Mouse (Mus musculus): ENCODE measurements around the gene Apcs.

The Apcs gene

DNA sequence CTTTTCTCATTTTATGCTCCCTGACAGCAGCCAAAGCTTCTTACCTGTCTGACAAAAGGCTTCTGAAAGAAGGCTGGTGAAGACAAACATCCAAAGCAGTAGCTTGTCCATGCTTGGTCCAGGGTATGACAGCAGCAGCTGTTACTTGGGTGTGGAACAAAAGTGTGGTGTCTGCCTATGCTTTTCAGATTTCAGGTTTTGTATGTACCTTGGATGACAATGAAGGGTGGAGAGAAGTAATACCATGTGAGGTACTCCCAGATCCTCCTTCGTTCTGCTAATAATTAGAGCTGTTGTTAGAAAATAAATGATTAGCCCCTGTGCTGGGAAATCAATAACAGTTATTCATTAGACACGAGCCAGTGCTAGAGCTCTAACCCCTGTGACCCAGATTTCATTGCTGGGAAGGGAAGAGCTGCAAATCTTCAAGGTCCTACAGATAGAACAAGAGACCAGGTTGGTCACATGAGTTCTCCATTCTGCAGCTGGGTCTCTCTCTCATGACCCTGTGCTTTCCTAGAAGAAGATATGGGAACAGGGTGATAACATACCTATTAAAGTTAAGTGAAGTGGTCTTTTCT, at the start of gene Apcs:
Gene Apcs (minus strand): TSS at position 265 of the 581 bp plus-strand sequence.
- no peak for DNase-seq (ENCODE audit: inconsistent ontology term)

- no peak for DNase-seq (ENCODE audit: inconsistent ontology term)
Measured at GRCm38 (mm10) chr1:172932197-172932596, 37.4 kb upstream of the Apcs start.

GRCm38 (mm10) chr1:172918450-172918849, 23.6 kb upstream of the Apcs start:
- DNase-seq (ENCODE audit: inconsistent ontology term), result no peak

GRCm38 (mm10) chr1:172917115-172917514, 22.3 kb upstream of the Apcs start:
- no peak for DNase-seq (ENCODE audit: inconsistent ontology term)

- DNase-seq (ENCODE audit: inconsistent ontology term), result no peak
Measured at GRCm38 (mm10) chr1:172903313-172903712, 8.5 kb upstream of the Apcs start.

DNA sequence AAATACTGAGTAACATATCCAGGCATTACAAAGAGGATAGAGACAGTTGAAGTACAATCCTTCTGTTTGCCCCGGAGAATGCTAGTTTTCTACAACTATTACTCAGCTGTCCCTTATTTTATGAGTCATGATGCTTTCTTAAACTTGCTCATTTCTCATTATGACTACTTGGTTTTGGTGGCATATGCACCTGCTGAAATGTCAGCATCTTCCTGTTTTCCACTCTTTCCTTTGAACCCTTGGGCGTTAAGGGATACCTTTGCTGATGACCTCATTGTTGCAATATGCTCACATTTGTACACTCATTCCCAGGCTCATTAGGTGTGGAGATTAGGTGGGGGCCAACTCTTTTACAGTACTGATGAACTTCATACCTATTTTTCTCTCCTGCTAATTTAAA, 594 bp upstream of the Apcs start:
- no peak for DNase-seq (ENCODE audit: inconsistent ontology term)

- DNase-seq (ENCODE audit: inconsistent ontology term), result no peak
Measured at GRCm38 (mm10) chr1:172876675-172877074, 18.2 kb downstream of the Apcs start.

- no peak for DNase-seq (ENCODE audit: inconsistent ontology term)
Measured at GRCm38 (mm10) chr1:172875265-172875664, 19.6 kb downstream of the Apcs start.

GRCm38 (mm10) chr1:172848171-172848570, 46.7 kb downstream of the Apcs start:
- no peak for DNase-seq (ENCODE audit: inconsistent ontology term)

DNA sequence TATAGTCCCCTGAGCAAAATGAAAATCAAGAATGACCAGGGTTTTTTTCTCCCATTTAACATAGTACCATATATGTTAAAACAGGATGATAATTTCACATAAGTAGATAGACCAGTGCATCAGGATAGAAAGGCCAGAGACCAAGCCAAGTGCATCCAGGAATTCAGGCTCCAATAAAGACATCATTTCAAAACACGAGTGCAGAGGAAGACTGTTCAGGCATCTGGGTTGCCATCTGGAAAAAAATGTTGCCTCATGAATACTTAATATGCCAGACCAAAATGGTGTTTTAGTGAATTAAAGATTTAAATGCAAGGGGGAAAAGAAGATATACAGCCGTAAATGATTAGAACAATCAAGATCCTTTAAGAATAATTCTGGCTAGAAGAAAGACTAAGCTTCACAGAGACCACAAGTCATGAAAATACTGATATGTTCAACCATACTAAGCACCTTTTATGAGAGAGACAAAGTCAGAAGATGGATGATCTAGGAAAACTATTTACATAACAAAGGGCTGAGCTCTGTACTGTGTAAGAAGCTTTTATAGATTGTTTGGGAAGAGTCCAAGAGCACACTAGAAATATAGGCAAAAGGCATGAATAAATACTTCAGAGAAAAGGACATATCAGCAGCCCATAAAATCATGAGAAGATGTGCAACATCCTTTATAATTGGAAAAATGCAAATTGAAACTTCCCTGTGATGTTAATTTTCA, 47.6 kb downstream of the Apcs start:
- DNase-seq (ENCODE audit: inconsistent ontology term), result no peak
